Mouse (Mus musculus): ENCODE data around the gene Rab4a.

Gene Rab4a

DNA sequence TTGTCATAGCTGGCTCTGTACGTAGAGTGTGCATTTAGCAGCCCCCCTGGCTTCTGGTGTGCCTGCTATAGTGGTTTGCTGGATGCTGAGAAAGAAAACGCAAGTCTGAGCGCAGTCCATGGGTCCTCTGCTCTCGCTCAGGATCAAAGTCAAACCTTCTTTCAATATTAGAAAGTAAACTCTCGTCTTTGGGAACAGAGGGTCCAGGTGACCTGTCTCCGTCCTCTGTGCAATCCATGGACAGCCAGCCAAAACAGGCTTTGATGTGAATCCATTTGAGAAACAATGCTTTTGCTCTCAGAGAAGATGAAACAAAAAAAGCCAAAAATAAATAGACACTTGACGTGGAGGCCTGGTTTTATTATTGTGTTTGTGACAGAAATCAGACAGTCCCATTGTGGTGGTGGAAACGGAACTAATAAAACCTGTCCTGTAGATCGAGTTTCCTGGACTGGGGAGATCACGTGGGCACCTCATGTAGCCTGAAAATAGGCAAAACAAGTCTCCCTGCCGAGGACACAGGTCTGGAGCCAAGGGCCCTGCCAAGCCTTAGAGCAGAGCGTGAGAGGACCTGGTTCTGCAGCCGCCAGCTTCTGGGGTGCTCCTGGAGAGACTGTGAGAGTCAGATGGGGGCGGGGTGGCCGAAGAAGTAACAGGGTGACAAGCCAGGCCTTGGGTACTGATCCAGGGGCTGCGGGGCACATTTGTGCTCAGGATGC is 7.5 kb downstream of the Rab4a start:
- DNase-seq (ENCODE audit: low read depth, low spot score), result no peak

DNA sequence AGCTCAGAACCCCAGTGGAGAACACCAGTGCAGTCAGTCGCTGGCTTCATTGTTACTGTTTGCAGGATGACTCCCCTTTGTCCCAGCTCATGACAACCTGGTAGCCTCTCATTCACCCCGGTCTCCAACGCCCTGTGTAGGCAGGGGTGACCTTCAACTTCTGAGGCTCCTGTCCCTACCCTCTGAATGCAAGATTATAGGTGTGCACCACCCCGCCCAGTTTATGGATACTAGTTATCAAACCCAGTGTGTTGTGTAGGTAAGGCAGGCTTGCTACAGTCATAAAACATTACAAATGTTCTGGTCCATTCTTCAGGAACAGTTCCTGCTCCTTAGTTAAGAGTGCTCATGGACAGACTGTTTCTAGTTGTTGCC is 8.1 kb downstream of the Rab4a start:
- no peak for DNase-seq (ENCODE audit: low read depth, low spot score)

DNA sequence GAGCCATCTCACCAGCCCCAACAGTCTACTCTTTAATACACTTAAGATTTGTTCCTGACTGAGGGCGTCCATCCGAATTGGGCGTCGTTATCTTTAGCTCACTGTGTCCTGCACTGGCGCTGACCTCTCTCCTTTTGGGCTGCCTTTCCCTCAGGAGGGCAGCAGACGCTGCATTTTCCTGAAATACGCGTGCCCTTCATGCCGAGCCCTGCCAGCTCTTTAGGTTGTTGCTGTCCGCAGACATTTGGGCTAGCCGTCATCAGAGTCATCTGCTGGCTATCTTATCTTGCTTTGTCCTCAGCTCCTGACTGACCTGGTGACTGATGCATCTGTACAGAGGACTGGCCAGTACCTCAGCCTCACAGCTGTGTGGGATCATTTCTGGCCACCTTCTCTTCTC is 9.5 kb downstream of the Rab4a start:
- DNase-seq (ENCODE audit: low read depth, low spot score), result no peak

DNA sequence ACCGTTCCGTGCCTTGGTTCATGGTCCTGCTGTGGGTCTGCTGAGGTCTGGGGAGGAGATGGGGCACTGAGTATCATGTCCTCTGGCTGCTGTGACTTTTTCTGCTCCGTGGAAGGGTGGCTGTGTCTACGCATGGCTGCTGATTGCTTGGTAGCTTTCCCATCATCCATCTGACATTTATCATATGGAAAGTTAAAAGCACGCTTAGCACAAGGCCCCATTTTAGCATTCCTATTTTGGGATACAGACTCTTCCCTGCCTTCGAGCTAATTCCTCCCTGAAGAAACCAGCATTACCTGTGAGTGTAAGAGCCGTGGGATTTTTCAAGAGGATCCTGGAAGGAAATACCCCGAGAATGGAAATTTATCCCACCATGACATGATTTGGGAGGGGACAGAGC is 11.2 kb downstream of the Rab4a start:
- DNase-seq (ENCODE audit: low read depth, low spot score), result no peak

DNA sequence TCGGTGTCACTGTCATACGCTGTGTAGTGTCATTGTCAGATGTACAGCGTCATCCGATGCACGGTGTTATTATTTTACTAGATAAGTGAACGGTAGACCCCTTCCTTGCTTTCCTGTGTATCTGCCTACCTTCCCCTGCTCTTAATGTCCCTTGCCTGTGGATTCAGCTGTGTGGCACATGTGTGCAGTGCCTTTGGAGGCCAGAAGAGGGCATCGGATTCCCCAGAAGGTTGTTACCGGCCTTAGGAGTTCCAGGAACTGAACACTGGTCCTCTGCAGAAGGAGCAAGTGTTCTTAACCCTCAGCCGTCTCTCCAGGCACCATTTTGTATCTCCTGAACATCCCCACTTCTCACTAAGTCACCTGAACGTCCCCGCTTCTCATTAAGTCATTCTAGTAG is 12.0 kb downstream of the Rab4a start:
- no peak for DNase-seq (ENCODE audit: low read depth, low spot score)

DNA sequence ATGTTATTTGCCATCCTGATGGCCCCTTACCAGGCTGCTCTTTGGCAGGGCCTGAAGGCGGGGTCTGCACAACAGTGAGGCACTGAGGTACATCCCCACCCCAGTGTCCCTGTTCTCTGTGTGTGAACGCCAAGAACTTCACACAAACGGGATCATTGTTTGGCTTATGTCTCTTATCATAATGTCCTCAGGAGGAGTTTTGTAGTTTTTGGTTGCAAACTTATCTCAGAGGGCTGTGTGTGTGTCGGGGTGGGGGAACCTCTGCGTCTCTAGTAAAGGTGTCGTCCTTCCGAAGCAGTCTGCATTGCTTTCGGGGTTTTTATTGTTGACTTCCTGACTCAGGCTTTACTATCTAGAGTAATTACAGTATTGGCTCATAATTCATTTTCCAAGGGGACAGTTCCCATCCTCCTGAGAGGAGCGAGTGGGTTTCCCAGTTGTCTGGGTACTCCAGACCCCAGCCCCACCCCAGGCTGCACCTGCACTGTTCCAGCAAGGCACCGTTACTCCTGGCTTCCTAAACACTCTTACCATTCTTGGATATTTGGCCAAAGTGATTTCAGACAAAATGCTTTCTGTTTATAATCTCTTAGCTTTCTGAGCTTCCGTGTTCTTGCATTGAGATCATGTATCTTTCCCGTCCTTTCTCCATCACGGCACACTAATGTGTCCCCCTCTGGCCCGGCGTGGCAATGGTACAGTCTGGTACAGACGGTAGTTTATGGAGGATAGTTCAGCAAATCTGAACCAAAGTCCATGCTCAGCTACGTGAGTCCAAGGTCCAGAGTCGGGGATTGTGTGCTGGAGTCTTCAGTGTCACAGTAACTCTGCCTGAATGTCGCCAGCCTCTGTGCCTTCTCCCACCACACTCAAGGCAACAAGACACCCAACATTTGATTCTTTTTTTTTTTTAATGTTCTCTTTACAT is 14.2 kb downstream of the Rab4a start:
- DNase-seq (ENCODE audit: low read depth, low spot score), result no peak

DNA sequence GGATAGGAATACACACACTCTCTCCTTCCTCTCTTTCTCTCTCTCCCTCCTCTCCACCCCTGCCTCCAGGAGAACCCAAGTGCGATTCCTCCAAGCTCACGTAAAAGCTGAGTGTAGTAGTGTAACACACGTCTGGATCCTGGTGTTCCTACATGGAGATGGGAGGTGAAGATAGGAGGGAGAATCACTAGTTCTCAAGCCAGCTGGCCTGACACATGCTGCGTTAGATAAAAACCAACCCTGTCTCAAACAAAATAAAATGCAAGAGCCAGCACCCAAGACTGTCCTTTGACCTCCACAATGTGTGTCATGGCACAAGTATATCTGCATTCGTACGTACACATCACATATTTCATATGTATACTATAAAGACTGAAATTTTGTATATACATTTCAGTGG is 15.0 kb downstream of the Rab4a start:
- DNase-seq (ENCODE audit: low read depth, low spot score), result no peak

DNA sequence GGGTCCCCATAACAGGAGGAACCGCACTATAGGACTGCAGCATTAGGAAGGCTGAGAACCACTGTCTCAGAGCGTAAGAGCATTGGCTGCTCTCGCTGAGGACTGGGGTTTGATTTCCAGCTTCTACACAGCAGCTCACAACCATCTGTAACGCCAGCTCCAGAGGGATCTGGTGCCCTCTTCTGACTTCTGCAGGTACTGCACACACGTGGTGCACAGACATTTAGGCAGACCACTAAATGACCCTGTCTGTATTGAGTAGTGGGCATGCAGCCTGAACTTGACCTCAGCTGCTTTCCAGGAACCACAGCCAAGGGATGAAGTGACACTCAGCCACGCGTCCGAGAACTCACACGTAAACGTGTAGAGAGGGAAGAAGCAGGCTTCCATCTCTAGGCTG is 17.3 kb downstream of the Rab4a start:
- DNase-seq (ENCODE audit: low read depth, low spot score), result no peak

DNA sequence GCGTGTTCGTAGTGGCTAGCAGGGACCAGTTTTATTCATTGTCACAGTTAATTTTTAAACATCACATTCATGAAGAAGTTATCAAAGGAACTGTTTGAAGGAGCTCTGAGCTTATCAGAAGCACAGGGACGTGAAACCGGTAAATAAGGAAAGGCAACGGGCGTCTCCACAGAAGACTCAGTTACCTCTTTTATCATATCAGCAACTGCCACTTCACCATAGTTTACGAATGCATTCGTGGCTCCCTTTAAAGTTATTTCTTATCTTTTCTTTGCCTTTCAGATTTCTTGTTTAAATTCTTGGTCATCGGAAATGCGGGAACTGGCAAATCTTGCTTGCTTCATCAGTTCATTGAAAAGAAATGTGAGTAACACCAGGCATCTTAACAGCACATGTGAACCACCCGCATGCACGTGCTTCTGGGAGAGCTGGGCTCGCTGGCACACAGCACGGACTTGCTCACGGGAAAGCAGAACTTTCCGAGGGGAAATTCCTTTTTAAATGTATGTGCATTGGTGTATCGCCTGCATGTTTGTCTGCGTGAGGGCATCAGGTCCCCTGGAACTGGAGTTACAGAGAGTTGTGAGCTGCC is 17.8 kb downstream of the Rab4a start:
- DNase-seq (ENCODE audit: low read depth, low spot score), result no peak

DNA sequence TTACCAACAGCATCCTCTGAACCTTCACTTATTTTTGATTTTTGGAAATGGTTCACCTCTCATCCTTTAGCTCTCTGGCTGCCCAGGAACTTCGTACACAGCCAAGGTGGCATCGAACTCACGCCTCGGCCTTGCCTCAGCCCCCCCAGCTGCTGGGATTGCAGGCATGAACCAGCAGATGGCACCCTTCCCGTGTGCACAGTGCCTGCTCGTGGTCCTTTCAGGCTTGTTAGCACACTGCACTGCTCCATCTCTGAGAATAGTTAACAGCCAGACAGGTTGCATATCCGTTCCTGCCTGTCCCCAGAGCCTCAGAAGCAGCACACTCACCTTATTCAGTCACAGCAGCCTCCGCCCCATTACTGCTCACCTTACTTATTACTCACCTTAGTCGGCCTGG is 20.2 kb downstream of the Rab4a start:
- DNase-seq (ENCODE audit: low read depth, low spot score), result no peak

DNA sequence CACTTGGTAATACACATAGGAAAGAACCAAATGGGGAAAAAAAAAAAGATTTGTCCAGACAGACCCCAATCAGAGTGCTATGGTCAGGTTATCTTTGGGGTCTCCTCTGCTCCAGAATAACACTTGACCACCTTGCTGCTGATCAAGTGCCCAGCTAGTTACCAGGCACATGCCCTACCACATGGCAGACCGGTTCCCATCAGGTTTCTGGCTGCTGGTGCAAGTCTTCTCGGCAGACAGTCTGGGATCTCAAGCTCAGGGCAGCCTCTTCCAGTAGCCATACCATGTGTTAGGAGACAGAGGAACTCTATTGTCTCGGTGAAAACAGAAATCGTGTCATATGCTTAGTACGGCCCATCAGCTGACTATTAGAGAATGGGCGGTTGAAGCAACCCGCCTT is 21.0 kb downstream of the Rab4a start:
- DNase-seq (ENCODE audit: low read depth, low spot score), result no peak

DNA sequence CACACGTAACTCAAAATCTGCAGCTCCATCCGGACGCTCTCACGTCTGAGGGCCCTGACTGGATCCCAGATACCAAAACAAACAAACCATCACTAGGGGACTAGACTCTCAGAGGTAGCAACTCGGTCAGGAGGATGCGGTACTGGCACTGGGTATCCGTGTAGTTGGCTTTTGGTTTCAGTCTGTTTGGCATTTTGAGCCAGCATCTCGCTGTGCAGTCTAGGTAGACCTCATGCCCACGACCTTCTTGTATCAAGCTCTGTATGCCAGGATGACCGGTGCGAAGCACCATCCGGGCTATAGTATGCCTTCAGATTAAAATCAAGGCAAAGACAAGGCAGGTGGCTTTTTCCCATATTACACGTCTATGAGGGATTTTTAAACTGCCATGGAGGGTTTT is 21.7 kb downstream of the Rab4a start:
- no peak for DNase-seq (ENCODE audit: low read depth, low spot score)

DNA sequence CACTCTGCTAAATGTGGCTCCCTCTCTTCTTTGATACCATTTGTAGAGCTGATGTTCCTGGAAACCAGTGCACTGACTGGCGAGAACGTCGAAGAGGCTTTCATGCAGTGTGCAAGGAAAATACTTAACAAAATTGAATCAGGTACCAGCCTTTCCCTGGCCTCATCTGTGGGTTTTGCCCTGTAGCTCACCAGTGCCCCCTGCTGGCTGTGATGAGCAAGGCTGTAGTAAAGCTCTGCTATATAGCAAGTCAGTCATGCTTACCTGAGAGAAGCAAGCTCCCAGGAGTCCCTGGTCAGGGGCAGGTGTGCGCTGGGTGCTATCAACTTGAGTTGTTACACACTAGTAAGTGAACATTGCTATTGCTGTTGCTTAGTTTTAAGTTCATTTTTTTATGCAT is 27.0 kb downstream of the Rab4a start:
- DNase-seq (ENCODE audit: low read depth, low spot score), result no peak

DNA sequence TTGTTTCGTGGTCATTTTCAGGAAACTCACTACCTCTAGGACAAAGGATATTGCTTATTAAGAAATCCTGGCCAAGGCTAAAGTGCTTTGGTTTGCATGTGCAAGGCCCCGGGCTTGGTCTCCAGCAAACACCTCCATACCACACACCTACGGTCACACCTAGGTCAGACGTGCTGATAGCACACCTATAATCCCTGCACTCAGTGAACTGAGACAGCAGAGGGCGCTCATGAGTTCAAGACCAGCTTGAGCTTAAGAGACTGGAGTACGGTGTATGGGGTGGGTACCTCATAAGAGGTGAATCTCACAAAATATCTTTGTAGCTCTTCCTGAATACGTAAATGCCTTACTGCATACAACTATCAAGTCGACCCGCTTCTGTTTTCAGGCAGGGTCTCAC is 29.7 kb downstream of the Rab4a start:
- DNase-seq (ENCODE audit: low read depth, low spot score), result peak; percentile 70

DNA sequence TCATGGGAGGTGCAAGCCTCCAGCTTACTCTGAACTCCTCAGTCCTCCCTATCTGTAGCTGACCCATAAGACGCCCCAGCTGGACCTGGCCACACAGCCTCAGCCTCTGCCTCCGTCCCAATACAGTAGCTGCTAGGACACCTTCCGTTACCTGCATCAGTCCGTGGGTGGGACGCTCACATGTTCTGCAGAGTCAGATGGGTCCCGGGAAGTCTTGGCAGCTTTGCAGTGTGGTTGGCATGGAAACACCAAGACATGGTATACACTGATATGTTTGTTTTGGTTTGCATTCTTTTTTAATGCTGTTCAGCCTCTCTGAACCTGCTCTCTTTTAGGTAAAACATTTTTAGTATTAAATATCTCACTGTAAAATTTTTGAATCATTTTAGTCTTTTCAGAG is 30.6 kb downstream of the Rab4a start:
- no peak for DNase-seq (ENCODE audit: low read depth, low spot score)

DNA sequence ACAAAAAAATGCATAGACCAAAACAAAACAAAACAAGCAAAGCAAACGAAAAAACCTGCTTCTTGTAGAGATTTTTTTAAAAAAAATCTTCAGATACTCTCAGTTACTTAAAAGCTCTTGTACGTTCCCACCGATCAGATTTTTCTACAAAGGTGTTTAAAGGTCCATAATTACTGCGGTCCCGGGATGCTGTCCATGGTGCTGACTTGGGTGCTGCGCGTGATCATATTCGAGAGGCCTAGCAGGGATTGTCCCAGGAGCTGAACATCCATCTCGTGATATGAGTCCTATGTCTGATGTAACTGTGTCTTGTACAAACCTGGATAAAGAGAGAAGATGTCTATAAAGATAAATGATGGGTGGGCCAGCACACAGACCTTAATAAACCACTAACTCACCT is 32.7 kb downstream of the Rab4a start:
- DNase-seq (ENCODE audit: low read depth, low spot score), result no peak

DNA sequence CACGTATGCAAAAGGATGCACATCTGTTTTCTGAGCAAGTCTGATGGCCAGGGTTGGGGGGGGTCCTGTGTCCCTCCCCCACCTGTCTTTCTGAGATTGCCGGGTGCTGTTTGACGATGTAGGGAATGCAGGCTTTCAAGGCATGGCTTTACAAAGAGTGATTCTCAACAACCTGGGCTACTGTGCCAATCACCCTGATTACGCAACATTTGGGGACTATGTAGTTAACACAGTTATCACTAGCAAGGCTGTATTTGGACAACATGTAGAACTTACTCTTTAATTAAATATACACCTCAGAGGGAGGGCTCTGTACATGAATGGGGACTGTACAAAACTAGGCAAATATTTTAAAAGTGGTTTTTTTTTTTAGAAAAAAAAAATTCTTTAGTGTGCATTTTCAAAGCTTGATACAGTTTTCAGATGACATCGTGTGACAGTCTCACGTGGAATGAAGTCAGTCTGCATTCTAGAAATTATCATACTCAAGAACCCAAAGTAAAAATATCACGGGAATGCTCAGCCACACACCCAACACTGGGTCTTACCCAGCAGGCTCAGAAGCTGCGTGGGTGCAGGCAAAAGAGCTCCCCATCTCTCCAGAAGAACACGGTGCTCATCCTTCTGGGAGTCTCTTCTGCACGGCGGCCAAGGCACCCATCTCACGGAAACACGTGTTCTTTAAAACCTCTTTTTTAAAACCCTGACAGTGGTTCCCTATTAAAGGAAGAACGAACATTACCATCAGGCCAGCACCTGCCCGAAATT is 35.0 kb downstream of the Rab4a start:
- DNase-seq (ENCODE audit: low read depth, low spot score), result no peak

DNA sequence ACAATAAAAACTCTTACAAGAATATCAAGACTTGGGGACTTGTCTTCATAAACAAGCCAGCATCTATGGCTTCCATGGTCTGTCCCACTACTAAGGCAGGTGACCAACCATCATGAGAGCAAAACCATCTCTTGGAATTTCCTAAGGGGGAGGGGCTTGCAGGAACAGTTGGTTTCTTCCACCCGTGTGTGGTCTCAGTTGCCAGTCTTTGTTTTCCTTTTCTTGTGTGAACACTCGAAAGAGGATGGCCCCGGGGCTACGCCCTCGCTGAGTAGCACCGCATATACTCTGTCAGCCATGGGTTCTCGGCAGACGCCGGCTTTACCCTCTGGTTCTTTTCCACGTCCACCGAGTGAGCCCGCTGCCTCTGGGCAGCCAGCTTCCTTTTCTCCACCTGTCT is 36.3 kb downstream of the Rab4a start:
- DNase-seq (ENCODE audit: low read depth, low spot score), result no peak

DNA sequence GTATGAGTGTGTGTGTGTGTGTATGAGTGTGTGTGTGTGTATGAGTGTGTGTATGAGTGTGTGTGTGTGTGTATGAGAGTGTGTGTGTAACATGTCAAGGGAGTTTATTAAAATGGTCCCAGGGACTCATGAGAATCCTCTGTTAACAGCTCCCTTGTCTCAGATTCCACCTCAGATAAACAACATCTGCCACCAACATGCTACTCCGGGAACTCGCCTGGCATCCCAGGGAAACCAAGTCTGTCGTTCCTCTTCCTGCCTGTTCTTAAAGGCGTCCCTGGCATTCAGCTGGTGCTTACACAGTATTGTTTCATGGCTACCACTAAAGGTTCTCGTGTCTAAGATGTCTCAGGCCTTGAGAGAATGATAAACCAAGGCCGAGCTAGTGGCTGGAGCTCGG is 38.6 kb downstream of the Rab4a start:
- DNase-seq (ENCODE audit: low read depth, low spot score), result no peak

DNA sequence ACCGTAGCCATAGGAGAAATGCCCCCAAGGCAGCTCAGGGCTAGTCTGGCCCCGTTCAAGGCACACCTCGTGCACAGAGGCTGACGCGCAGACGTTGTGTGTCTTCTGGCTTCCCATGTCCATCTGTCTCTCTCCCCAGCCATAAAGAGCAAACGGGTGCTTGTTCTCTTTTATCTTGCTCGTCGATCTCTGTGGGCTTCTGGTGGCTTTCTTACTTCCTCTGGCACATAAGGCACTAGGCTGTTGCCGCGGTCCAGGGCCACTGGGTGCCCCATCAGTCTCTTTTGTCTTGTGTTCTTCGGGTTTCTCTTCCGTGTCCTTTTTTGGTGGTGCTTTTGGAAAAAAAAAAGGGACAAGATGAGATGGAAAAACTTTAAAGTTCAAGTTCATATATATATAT is 39.3 kb downstream of the Rab4a start:
- DNase-seq (ENCODE audit: low read depth, low spot score), result no peak

DNA sequence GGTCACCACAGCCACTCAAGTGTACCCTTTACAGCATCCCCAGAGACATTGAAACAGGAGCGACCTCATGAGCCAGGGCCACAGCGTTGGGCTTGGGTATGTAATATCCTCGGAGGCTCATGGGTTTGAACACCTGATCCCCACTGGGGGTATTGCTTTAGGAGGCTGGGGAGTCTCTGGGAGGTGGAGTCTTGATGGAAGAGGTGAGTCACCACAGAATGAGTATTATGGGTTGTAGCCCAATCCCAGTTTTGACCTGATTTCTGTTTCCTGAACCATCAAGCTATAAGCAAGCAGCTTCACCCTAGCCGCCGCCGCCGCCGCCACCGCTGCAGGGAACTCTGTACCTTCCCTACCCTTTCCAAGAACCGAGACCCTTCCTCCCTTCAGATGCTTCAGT is 40.2 kb downstream of the Rab4a start:
- no peak for DNase-seq (ENCODE audit: low read depth, low spot score)

DNA sequence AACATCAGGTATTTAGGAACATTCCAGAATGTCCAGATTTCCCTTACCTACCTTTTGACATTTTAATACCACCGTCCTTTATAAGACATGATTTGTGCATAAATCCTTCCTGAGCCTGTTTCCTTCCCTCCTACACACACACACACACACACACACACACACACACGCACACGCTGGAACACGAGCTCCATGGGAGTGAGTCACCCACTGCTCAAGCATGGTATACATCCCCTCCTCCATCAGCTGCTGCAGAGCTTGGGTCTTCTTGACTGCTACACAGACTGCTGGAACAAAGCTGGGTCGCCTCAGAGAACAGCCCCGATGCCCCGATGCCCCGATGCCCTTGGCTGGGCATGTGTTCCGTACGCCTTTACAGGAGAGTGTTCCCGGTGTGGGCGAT is 40.7 kb downstream of the Rab4a start:
- no peak for DNase-seq (ENCODE audit: low read depth, low spot score)
